Mouse (Mus musculus): ENCODE measurements around the gene Tubd1. TPM values are rescaled to one million over a fixed set of nuclear protein-coding genes. Genes with fewer than 3 reads are reported as not detected.
"Not testable (repeated sequence)": the region's sequence is repeated elsewhere in the genome, so short reads cannot be mapped to it uniquely, and the experiment has no call there.

The Tubd1 gene
- 1 to 10 TPM; 6.9 to 8.5 TPM for total RNA-seq (2021)
- long read RNA-seq, experiment 1, transcript Tubd1-202 (9 exons, 1,871 nt) = major isoform, 9 of 10 reads
- long read RNA-seq, experiment 1, partial matches to known transcripts = 0 of 10 reads
- long read RNA-seq, experiment 1, other reads (novel, unspliced or antisense) = 0 of 10 reads
- long read RNA-seq, experiment 2, transcript Tubd1-202 (9 exons, 1,871 nt) = major isoform, 8 of 10 reads
- long read RNA-seq, experiment 2, partial matches to known transcripts = 0 of 10 reads
- long read RNA-seq, experiment 2, other reads (novel, unspliced or antisense) = 1 of 10 reads

DNA sequence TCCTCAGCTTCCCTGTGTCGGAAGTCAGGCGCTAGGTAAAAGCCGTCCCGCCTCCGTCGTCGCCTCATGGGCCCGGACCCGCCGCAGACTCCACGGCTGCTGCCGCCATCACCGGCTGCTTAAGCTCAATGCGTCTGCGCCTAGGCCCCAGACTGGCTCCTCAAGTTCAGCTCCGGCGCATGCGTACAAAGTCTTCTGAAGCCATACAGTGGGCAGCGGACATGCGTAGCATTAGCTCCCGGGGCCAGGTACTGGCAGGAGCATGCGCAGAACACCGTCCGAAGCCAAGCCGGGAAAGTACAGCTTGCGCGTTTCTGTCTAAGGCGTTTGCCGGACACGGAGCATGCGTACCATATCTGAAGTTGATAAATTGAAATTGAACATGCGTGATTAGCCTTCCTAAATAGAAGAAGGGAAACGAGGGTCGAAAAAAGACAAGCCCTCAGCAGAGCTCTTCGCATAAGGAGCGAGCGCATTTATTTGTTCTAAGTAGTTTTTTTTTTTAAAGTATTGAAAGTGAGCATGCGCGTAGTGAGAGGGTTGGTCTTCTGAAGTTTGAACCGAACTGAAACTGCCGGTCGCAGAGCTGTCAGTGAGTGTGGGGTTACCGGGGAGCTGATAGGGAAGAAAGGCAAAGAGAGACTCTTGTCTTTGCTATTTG, at the start of gene Tubd1, which contains the start of gene Rps6kb1:
Gene Tubd1 (plus strand): TSS at position 353 of the 661 bp plus-strand sequence.
Gene Rps6kb1 (minus strand): TSS at position 167 of the 661 bp plus-strand sequence.
- intact Hi-C loops (cut with DNase I) = no loop called here
- DNase-seq = peak; percentile 100
- no peak for TF ChIP-seq CTCF (IDR thresholded peaks at IDR 0.05)
- peak within 1 kb of the TSS; percentile 96 for H3K4me3 ChIP-seq
- H3K27ac ChIP-seq = peak within 1 kb of the TSS; percentile 94

DNA sequence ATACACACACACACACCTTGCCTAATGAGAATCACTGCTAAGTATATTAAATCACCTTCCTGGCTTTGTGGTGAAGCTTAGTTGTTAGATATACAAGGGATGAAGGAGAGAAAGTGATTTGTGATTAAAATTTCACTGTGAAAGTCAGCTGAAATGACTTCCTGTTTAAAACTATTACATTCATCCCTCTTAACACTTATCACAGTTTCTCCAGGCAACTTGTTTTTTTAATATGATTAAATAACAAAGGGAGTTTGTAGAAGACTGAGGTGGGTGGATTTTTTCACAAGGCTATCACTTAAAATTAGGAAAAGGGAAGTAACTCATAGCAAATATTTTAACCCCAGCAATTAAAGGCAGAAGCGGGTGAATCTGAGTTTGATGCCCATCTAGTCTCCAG, 47.4 kb upstream of the Tubd1 start:
- Histone ChIP-seq H3K4me3 (no peak overlapping the region), H3K27ac (no peak overlapping the region)
- no peak for TF ChIP-seq CTCF (IDR thresholded peaks at IDR 0.05)
- intact Hi-C loops (cut with DNase I) = loop anchor here (10.0 kb wide), 1 partner anchor 213 kb away; no protein-coding TSS in a partner anchor
- no peak for DNase-seq

DNA sequence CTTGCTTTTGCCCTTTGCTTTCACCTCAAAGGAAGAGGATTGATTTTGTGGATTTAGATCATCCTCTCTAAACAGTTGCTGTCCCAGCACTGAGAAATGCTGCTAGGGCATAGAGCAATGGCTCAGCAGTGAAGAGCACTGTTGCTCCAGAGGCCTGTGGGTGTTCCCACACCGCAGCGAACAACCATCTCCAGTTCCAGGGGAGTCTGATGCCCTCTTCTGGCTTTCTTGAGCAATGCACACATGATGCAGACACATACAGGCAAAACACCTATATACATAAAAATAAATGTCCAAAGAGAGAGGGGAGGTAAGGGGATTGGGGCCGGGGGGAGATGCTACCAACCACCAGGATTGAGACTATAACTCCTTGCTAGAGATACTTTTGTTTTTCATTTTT, 46.9 kb upstream of the Tubd1 start:
- no peak overlapping the region for H3K4me3 ChIP-seq
- DNase-seq = no peak
- peak; percentile 27; the same call in 1 of the 2 replicates for TF ChIP-seq CTCF (IDR thresholded peaks at IDR 0.05)
- intact Hi-C loops (cut with DNase I) = loop anchor here (10.0 kb wide), 1 partner anchor 213 kb away; no protein-coding TSS in a partner anchor
- no peak overlapping the region for H3K27ac ChIP-seq

DNA sequence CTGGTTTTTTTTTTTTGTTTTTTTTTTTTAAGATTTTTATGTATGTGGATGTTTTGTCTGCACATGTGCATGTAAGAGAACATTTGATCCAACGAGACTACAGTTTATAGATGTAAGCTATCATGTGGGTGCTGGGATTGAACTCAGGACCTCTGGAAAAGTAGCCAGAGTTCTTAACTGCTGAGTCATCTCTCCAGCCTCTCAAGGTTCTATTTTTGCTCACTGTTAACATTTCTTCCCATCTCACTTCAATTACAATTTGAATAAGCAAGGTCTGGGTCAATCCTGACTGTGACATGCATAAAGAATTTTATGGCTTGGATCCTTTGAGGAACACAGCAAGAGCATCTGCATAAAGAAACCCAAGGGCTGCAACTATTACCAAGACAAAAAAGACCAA, 44.0 kb upstream of the Tubd1 start:
- Histone ChIP-seq H3K4me3 (no peak overlapping the region), H3K27ac (no peak overlapping the region)
- DNase-seq = no peak
- no peak for TF ChIP-seq CTCF (IDR thresholded peaks at IDR 0.05)
- intact Hi-C loops (cut with DNase I) = no loop called here

DNA sequence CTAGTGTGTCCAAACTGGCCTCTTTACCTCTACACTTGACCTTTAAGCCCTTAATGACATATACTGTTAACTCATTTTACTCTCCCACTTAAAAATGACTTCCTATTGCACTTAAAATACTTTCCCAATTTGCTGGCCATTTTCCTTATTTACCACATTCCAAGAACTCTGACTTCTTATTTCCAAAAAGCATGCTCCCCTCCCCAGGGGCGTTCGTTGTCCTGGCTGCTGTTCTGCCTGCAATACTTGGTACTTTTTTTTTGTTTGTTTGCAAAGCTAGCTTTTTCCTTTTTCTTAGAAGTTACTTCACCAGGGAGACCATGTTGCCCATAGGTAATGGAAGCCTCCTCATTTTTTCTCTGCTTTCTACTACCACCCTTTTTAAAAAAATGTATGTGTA, 41.7 kb upstream of the Tubd1 start:
- no peak for DNase-seq
- Histone ChIP-seq H3K27ac (no peak overlapping the region), H3K4me3 (no peak overlapping the region)
- no peak for TF ChIP-seq CTCF (IDR thresholded peaks at IDR 0.05)
- intact Hi-C loops (cut with DNase I) = no loop called here

DNA sequence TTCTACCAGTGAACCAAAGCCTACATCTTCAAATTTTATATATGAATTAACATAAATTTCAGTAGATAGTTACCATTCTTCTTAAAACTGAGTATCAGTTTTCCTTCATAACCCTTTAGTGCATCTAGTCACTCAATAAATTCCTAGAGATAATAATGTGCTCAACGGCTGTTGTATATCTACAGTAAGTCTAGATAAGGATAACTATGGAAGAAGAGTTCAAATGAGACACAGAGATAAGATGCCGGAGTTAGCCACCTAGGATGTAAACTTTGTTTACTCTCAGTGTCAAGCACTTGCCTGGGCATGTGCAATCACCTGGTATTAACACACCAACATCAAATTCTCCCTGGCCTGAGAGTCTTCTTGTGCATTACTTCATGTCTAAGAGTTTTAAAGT, 37.5 kb upstream of the Tubd1 start:
- DNase-seq = no peak
- intact Hi-C loops (cut with DNase I) = no loop called here
- H3K4me3 ChIP-seq = no peak overlapping the region
- no peak for TF ChIP-seq CTCF (IDR thresholded peaks at IDR 0.05)
- no peak overlapping the region for H3K27ac ChIP-seq

DNA sequence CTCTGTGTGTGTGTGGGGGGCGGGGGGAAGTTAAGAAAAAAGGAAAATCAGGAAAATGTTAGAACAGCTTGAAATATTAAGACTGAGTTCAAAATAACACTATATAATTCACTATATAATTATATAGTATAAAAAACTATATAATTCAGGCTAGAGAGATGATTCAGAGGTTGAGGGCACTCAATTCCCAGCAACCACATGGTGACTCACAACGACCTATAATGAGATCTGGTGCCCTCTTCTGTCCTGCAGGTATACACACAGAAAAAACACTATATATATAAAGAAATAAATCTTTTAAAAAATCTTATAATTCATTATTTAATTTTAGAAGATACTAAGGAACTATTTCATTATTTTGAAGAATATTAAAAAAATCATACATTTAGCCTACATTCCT, 36.8 kb upstream of the Tubd1 start:
- Histone ChIP-seq H3K4me3 (no peak overlapping the region), H3K27ac (no peak overlapping the region)
- intact Hi-C loops (cut with DNase I) = no loop called here
- no peak for DNase-seq
- no peak for TF ChIP-seq CTCF (IDR thresholded peaks at IDR 0.05)

DNA sequence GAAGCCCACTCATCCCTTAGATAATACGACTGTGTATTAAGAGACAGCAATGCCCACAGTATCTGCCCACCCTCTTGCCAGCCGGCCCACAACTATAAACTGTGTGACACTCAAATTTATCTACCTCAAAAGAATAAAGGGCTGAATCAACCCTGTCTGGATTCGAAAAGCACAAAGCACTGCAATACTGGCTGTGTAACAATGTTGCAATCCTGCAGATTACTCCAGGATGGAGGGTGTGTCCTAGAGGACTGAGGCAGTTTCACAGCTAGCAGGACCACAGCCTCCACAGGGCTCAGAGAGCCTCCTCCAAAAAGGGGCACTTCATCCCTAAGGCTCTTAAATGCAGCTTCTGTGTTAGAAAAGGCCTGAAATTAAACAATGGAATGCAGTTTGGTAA, 28.2 kb upstream of the Tubd1 start:
- no peak for TF ChIP-seq CTCF (IDR thresholded peaks at IDR 0.05)
- Histone ChIP-seq H3K27ac (no peak overlapping the region), H3K4me3 (no peak overlapping the region)
- intact Hi-C loops (cut with DNase I) = no loop called here
- DNase-seq = no peak

DNA sequence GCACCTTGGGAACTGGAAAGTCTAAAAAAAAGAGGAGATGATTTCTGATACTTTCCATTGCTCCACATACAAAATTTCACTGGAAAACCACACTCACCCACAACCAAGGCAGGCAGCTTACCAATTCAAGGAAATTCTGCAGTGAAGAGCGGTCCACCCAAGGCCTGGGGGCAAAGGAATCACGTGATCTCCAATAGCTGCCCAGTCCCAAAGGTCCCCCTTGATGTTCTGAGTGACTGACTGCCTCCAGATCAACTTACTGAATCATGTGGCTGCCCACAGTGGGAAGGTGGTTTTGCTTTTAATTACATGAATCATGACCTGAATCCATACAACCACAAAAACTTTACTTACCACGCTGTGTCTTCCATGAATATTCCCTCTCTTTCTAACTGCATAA, 27.6 kb upstream of the Tubd1 start:
- no peak overlapping the region for H3K27ac ChIP-seq
- intact Hi-C loops (cut with DNase I) = no loop called here
- no peak for TF ChIP-seq CTCF (IDR thresholded peaks at IDR 0.05)

DNA sequence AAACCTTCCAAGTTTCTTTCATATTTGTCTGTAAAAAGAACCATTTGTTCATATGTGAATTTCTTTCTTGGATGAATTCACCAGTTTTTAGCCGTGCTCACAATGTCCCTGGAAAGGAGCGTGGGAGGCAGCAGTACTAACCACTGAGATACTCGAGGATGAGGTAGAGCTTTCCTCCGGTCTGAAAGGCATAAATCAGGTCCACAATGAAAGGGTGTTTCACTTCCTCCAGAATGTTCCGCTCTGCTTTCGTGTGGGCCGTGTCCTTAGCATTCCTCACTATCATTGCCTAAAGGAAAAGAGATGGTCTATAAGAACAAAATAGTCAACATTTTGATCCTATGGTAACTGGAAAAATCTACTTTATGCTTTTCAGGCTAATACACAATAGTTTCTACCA, 25.0 kb upstream of the Tubd1 start:
- intact Hi-C loops (cut with DNase I) = no loop called here
- Histone ChIP-seq H3K4me3 (no peak overlapping the region), H3K27ac (no peak overlapping the region)
- TF ChIP-seq CTCF (IDR thresholded peaks at IDR 0.05) = no peak
- DNase-seq = no peak

More for the DNA sequence above, 27.6 kb upstream of the Tubd1 start:
- DNase-seq = no peak
- H3K4me3 ChIP-seq = no peak overlapping the region

DNA sequence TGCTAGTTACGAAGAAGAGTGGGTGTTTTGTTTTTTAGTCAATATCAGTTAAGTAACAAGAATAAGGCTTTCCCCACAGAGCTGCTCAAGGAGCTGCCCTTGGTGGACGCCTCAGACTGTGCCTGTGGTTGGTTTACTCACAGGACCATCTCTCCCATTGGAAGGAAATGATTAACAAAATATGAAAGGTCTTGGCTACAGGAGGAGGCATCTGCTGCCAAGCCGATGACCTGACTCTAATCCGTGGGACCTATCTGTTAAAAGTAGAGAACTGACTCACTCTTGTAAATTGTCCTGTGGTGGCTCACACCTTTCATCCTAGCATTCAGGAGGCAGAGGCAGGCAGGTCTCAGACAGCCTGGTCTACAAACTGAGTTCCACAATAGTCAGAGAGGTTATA, 17.3 kb upstream of the Tubd1 start:
- intact Hi-C loops (cut with DNase I) = loop anchor here (5.0 kb wide), 1 partner anchor 35 kb away; no protein-coding TSS in a partner anchor
- Histone ChIP-seq H3K27ac (no peak overlapping the region), H3K4me3 (no peak overlapping the region)
- TF ChIP-seq CTCF (IDR thresholded peaks at IDR 0.05) = no peak
- DNase-seq = no peak

DNA sequence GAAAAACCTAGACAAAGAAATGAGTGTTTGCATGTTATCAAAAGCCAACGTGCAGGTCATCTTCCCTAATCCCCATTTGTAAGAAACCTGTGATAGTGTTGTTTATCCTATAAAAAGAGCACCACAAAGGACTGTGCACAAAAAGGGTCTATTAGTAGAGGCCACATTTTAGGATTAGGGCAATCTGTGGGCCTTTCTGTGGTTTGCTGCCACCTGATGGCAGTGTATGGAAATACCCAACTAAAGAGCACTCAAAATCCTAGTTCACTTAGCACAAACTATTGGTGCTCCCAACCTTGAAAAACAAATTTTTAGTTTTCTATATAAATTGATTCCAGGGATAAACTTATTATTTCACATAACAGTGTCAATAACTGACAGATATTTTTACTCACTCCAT, 12.0 kb upstream of the Tubd1 start:
- Histone ChIP-seq H3K27ac (no peak overlapping the region), H3K4me3 (no peak overlapping the region)
- DNase-seq = no peak
- TF ChIP-seq CTCF (IDR thresholded peaks at IDR 0.05) = peak; percentile 79
- intact Hi-C loops (cut with DNase I) = no loop called here

DNA sequence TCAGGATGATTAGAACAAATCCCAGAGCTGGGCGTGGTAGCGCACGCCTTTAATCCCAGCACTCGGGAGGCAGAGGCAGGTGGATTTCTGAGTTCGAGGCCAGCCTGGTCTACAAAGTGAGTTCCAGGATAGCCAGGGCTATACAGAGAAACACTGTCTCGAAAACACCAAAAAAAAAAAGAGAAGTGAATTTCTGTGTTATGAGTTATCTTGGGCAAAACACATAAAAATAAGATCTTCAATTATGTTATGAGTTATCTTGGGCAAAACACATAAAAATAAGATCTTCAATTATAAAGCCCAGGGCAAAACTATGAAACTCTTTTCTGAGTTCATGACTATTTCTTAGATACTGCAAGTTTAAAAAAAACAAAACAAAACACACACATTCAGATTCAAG, 11.5 kb upstream of the Tubd1 start:
- H3K27ac ChIP-seq; H3K4me3 ChIP-seq; DNase-seq; intact Hi-C loops (cut with DNase I): not testable (repeated sequence)
